ENCODE assay signal across 8 mouse cellular contexts in the genomic region with DNA sequence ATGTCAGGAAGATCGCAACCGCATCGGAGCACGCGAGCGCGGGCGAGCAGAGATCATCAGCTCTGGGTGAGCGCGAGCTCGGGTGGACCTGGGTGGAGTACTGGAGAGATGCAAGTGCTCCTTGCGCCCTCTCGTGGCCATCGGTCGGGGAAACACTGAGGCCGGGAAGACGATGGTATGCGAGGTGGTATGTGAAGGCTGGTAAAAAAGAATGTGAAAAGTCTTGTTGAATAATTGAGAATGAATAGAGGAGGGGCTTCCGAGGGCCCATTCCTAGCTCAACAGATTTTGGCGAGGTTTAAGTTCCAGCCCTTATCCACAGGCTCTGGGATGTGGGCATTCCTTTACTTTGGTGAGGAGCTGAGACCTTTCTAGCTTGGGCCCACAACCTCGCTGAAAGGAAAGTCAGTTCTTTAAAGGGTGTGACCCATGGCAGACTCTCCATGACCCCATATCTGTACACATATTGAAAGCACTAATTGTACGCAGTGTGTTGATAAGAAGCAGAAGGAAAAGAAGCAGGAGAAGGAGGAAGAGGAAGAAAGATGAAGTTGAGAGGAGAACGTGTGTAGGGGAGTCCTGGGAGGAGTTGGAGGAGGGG. TPM values are rescaled to one million over a fixed set of nuclear protein-coding genes. Genes with fewer than 3 reads are reported as not detected.
DNase-seq lines count a peak whose midpoint lies in the region; ATAC-seq and TF ChIP-seq lines count a peak whose summit lies in the region.

No protein-coding gene starts in this region.

- ATAC-seq in activated CD4-positive, CD25-positive, alpha-beta regulatory T cell, adult 4 months: peak; percentile 81
- ATAC-seq in common myeloid progenitor, adult 5-6 weeks (replicated peaks; ENCODE audit: low read depth, poor library complexity, severe bottlenecking): peak; percentile 81
- ATAC-seq in hindbrain, postnatal 0 days: peak; percentile 95

- H3K27ac ChIP-seq in gastrocnemius, adult 2 months: no peak overlapping the region
- H3K27ac ChIP-seq in hindbrain, postnatal 0 days: peak overlapping the region; percentile 51; the same call in 1 of the 2 replicates
- peak overlapping the region; percentile 94 for H3K27ac ChIP-seq in left cerebral cortex, adult 2 months

- H3K4me3 ChIP-seq in gastrocnemius, adult 2 months: peak overlapping the region; percentile 67
- peak overlapping the region; percentile 37 for H3K4me3 ChIP-seq in hindbrain, postnatal 0 days (ENCODE audit: low read length)
- peak overlapping the region; percentile 53 for H3K4me3 ChIP-seq in left cerebral cortex, adult 2 months
- peak overlapping the region; percentile 90 for H3K4me3 ChIP-seq in megakaryocyte, embryonic 14.5 days (replicated peaks)

- intact Hi-C loops in gastrocnemius, adult 2 months (cut with DNase I): loop anchor here (10.0 kb wide), 2 partner anchors 178 to 732 kb away; no protein-coding TSS in a partner anchor
- intact Hi-C loops in left cerebral cortex, adult 2 months (cut with DNase I): loop anchor here (5.0 kb wide), 1 partner anchor 55 kb away; a partner anchor contains a TSS

- peak; percentile 88 for TF ChIP-seq CTCF in gastrocnemius, adult 2 months (IDR thresholded peaks at IDR 0.05)
- peak; percentile 93 for TF ChIP-seq CTCF in hindbrain, postnatal 0 days (IDR thresholded peaks at IDR 0.05; ENCODE audit: low read depth)
- peak; percentile 91 for TF ChIP-seq CTCF in left cerebral cortex, adult 2 months (IDR thresholded peaks at IDR 0.05)

- 10% methylated on average over 23 of the region's 23 CpGs for WGBS in hindbrain, postnatal 0 days

- no peaks in the 10 kb centered on the region for H3K36me3 ChIP-seq in hindbrain, postnatal 0 days (ENCODE audit: insufficient read depth, low read length)
- no peaks in the 10 kb centered on the region for H3K36me3 ChIP-seq in megakaryocyte, embryonic 14.5 days (replicated peaks; ENCODE audit: low read length)

- H3K9me3 ChIP-seq in hindbrain, postnatal 0 days (ENCODE audit: low read length): no peaks in the 10 kb centered on the region
- no peaks in the 10 kb centered on the region for H3K9me3 ChIP-seq in megakaryocyte, embryonic 14.5 days

- peak; percentile 87 for DNase-seq in gastrocnemius, adult 2 months
- peak; percentile 91 for DNase-seq in hindbrain, postnatal 0 days (ENCODE audit: low spot score)
- DNase-seq in left cerebral cortex, adult 2 months (ENCODE audit: extremely low spot score in 1 of 2, low spot score in 2 of 2): peak; percentile 90 to 92
- DNase-seq in right cerebral cortex, adult 2 months (ENCODE audit: low spot score in 2 of 2): peak; percentile 93 to 97
- peak; percentile 69 for DNase-seq in urinary bladder, postnatal 10 days (ENCODE audit: low spot score)

- no peaks in the 10 kb centered on the region for H3K4me1 ChIP-seq in hindbrain, postnatal 0 days (ENCODE audit: insufficient read depth, low read length)
- peaks cover 24% of the 10 kb centered on the region for H3K4me1 ChIP-seq in megakaryocyte, embryonic 14.5 days

- peak overlapping the region; percentile 56 for H3K9ac ChIP-seq in hindbrain, postnatal 0 days (replicated peaks; ENCODE audit: low read length)

- H3K4me2 ChIP-seq in hindbrain, postnatal 0 days (ENCODE audit: low read depth, low read length): peak overlapping the region; percentile 77

- H3K27me3 ChIP-seq in hindbrain, postnatal 0 days (ENCODE audit: insufficient read depth, low read length): no peaks in the 10 kb centered on the region
- H3K27me3 ChIP-seq in megakaryocyte, embryonic 14.5 days (replicated peaks): peaks cover 15% of the 10 kb centered on the region

RNA-seq across cellular contexts. Expression of a gene that starts 14.5 kb away (rescaled TPM):
- 10 to 100 TPM; 40.7 to 44.0 TPM for polyA plus RNA-seq in activated CD4-positive, CD25-positive, alpha-beta regulatory T cell, adult 4 months (2017; shearing (Covaris generic))
- total RNA-seq in common myeloid progenitor, adult 5-6 weeks (2017): 60.2 and 72.6 TPM in 2 replicates
- total RNA-seq in gastrocnemius, adult 2 months (2021): 10 to 100 TPM in 1 of 2 experiments, 1 to 10 TPM in 1; 3.6 to 11.8 TPM
- 35.3 and 42.7 TPM in 2 replicates for total RNA-seq in hindbrain, postnatal 0 days (2014; rRNA removed)
- polyA plus RNA-seq in hindbrain, postnatal 0 days (2015; fragmentation: Nextera tagmentation; extraction: Ambion mirVana): 60.1 and 65.0 TPM in 2 replicates
- total RNA-seq in left cerebral cortex, adult 2 months (2021): 10 to 100 TPM; 50.1 to 71.0 TPM
- 23.3 and 30.5 TPM in 2 replicates for polyA plus RNA-seq in megakaryocyte, embryonic 14.5 days (2012; ENCODE audit: insufficient read depth, low replicate concordance)

RNA-seq across cellular contexts. Expression of a gene that starts 14.7 kb away (rescaled TPM):
- 100 to 1,000 TPM; 421 to 424 TPM for polyA plus RNA-seq in activated CD4-positive, CD25-positive, alpha-beta regulatory T cell, adult 4 months (2017; shearing (Covaris generic))
- 260 and 286 TPM in 2 replicates for total RNA-seq in common myeloid progenitor, adult 5-6 weeks (2017)
- 100 to 1,000 TPM; 416 to 566 TPM for total RNA-seq in gastrocnemius, adult 2 months (2021)
- 1,283 and 1,409 TPM in 2 replicates for total RNA-seq in hindbrain, postnatal 0 days (2014; rRNA removed)
- 1,550 and 1,625 TPM in 2 replicates for polyA plus RNA-seq in hindbrain, postnatal 0 days (2015; fragmentation: Nextera tagmentation; extraction: Ambion mirVana)
- 100 to 1,000 TPM; 572 to 605 TPM for total RNA-seq in left cerebral cortex, adult 2 months (2021)
- polyA plus RNA-seq in megakaryocyte, embryonic 14.5 days (2012; ENCODE audit: insufficient read depth, low replicate concordance): 406 and 513 TPM in 2 replicates

RNA-seq across cellular contexts. Expression of a gene that starts 30.0 kb away (rescaled TPM):
- polyA plus RNA-seq in activated CD4-positive, CD25-positive, alpha-beta regulatory T cell, adult 4 months (2017; shearing (Covaris generic)): 10 to 100 TPM; 21.5 to 26.8 TPM
- total RNA-seq in common myeloid progenitor, adult 5-6 weeks (2017): 18.2 and 18.5 TPM in 2 replicates
- total RNA-seq in gastrocnemius, adult 2 months (2021): 10 to 100 TPM; 17.8 to 20.3 TPM
- total RNA-seq in hindbrain, postnatal 0 days (2014; rRNA removed): 71.5 and 84.9 TPM in 2 replicates
- 114 and 121 TPM in 2 replicates for polyA plus RNA-seq in hindbrain, postnatal 0 days (2015; fragmentation: Nextera tagmentation; extraction: Ambion mirVana)
- total RNA-seq in left cerebral cortex, adult 2 months (2021): 10 to 100 TPM; 84.6 to 88.2 TPM
- 306 and 351 TPM in 2 replicates for polyA plus RNA-seq in megakaryocyte, embryonic 14.5 days (2012; ENCODE audit: insufficient read depth, low replicate concordance)

RNA-seq across cellular contexts. Expression of a gene that starts 44.0 kb away (rescaled TPM):
- polyA plus RNA-seq in activated CD4-positive, CD25-positive, alpha-beta regulatory T cell, adult 4 months (2017; shearing (Covaris generic)): 1 to 10 TPM in 1 of 2 experiments, under 1 TPM in 1; 0.93 to 1.1 TPM
- total RNA-seq in common myeloid progenitor, adult 5-6 weeks (2017): 1.6 and 4.5 TPM in 2 replicates
- under 1 TPM; 0.08 to 0.39 TPM for total RNA-seq in gastrocnemius, adult 2 months (2021)
- total RNA-seq in hindbrain, postnatal 0 days (2014; rRNA removed): 2.6 and 4.7 TPM in 2 replicates
- polyA plus RNA-seq in hindbrain, postnatal 0 days (2015; fragmentation: Nextera tagmentation; extraction: Ambion mirVana): 0.40 and 0.49 TPM in 2 replicates
- 1 to 10 TPM in 1 of 2 experiments, under 1 TPM in 1; 0.95 to 2.2 TPM for total RNA-seq in left cerebral cortex, adult 2 months (2021)
- polyA plus RNA-seq in megakaryocyte, embryonic 14.5 days (2012; ENCODE audit: insufficient read depth, low replicate concordance): 0.45 and 0.73 TPM in 2 replicates

RNA-seq across cellular contexts. Expression of a gene that starts 56.0 kb away (rescaled TPM):
- polyA plus RNA-seq in activated CD4-positive, CD25-positive, alpha-beta regulatory T cell, adult 4 months (2017; shearing (Covaris generic)): 100 to 1,000 TPM; 350 to 354 TPM
- total RNA-seq in common myeloid progenitor, adult 5-6 weeks (2017): 169 and 208 TPM in 2 replicates
- 100 to 1,000 TPM; 282 to 397 TPM for total RNA-seq in gastrocnemius, adult 2 months (2021)
- 124 and 186 TPM in 2 replicates for total RNA-seq in hindbrain, postnatal 0 days (2014; rRNA removed)
- 436 and 442 TPM in 2 replicates for polyA plus RNA-seq in hindbrain, postnatal 0 days (2015; fragmentation: Nextera tagmentation; extraction: Ambion mirVana)
- total RNA-seq in left cerebral cortex, adult 2 months (2021): 100 to 1,000 TPM; 144 to 147 TPM
- 84.7 and 511 TPM in 2 replicates for polyA plus RNA-seq in megakaryocyte, embryonic 14.5 days (2012; ENCODE audit: insufficient read depth, low replicate concordance)

Comparison
In these comparisons a context has a peak if more than half of its experiments do, and no peak if none do; other contexts are left out.
1. H3K4me3 ChIP-seq: peak in every context shown above with its lines; median percentile 90 in megakaryocyte, embryonic 14.5 days; 67 in gastrocnemius, adult 2 months; 53 in left cerebral cortex, adult 2 months; 37 in hindbrain, postnatal 0 days.